Mouse (Mus musculus) bone marrow, adult 2 months (tissue): ENCODE results near the gene Cnpy2.

Experiments used
- CTCF ChIP-seq: fragments of 200-500 bp; IDR thresholded peaks from 2 replicates; pipeline ENCODE4 v1.5.1; 2011; ENCODE audit warnings: low read length, control low read depth; ENCODE audit not compliant: control insufficient read depth, insufficient read depth
- POLR2A ChIP-seq: fragments of 200-500 bp; IDR thresholded peaks from 2 replicates; pipeline ENCODE4 v1.6.1; 2011; ENCODE audit warnings: low read depth, mild to moderate bottlenecking, control low read depth, low read length, borderline replicate concordance; ENCODE audit not compliant: control insufficient read depth

- TF ChIP-seq CTCF (no peak), POLR2A (no peak)
These were observed 14.3 kb downstream of the Cnpy2 start for GRCm38 (mm10) chr10:128336597-128336996.
